Mouse (Mus musculus): ENCODE data around the gene Ublcp1. TPM values are rescaled to one million over a fixed set of nuclear protein-coding genes. Genes with fewer than 3 reads are reported as not detected.

Ublcp1 gene
- polyA plus RNA-seq, 1 experiment from 2014 or later, result 57.4 TPM

Small RNAs within 50 kb of the gene (microRNA-seq; reads per million reads assigned to microRNA genes)
- gene Gm22121 (ENCODE audit: borderline number of aligned reads), result not detected

Other genes starting within 250 kb of the Ublcp1 start
- 0.21 TPM in 1 of 2 replicates, not detected in the other for gene Il12b, start 70.4 kb downstream of the Ublcp1 start, polyA plus RNA-seq (2014; fragmentation: Nextera tagmentation; extraction: Ambion mirVana)
- gene Rnf145, start 48.5 kb upstream of the Ublcp1 start, polyA plus RNA-seq (2014; fragmentation: Nextera tagmentation; extraction: Ambion mirVana), result 82.8 and 85.4 TPM in 2 replicates
- 54.5 and 61.6 TPM in 2 replicates for gene Ebf1, start 146.8 kb upstream of the Ublcp1 start, polyA plus RNA-seq (2014; fragmentation: Nextera tagmentation; extraction: Ambion mirVana)

Measured in embryonic facial prominence, embryonic 14.5 days (tissue).